Mouse (Mus musculus): ENCODE measurements around the gene Mief2. TPM values are rescaled to one million over a fixed set of nuclear protein-coding genes. Genes with fewer than 3 reads are reported as not detected.

Mief2 gene
- polyA plus RNA-seq, 1 experiment from 2014 or later, result 28.0 TPM

DNA sequence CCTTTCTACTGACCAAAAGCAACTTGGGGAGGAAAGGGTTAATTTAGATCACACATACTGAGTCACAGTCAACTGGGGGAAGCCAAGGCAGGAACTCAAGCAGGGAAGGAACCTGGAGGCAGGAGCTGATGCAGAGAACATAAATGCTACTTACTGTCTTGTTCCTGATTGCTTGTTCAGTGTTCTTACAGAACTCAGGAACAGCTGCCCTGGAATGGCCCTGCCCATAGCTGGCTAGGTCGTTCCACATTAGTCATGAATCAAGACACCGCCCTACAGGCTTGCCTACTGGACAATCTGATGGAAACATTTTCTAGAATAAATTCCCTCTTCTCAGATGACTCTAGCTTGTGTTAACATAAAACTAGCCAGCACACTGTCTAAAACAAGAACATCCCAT, 6.0 kb downstream of the Mief2 start:
- H3K9ac ChIP-seq, result no peak overlapping the region
- no peak overlapping the region for H3K4me3 ChIP-seq (replicated peaks; ENCODE audit: low read length)
- no peak overlapping the region for H3K27ac ChIP-seq
- WGBS, result 86% methylated on average over 2 of the region's 2 CpGs
- peaks cover 3% of the 10 kb centered on the region; the same call in 1 of the 2 replicates for H3K4me1 ChIP-seq (replicated peaks; ENCODE audit: control insufficient read depth, insufficient read depth, low read length)
- H3K27me3 ChIP-seq (ENCODE audit: control insufficient read depth, insufficient read depth, low read length), result no peaks in the 10 kb centered on the region
- no peak overlapping the region for H3K4me2 ChIP-seq (replicated peaks)
- peaks cover 45% of the 10 kb centered on the region for H3K36me3 ChIP-seq (replicated peaks; ENCODE audit: control insufficient read depth, insufficient read depth)
- no peaks in the 10 kb centered on the region for H3K9me3 ChIP-seq (ENCODE audit: control insufficient read depth, low read length)
- no peak for ATAC-seq (ENCODE audit: low FRiP score)
- no peak for DNase-seq (ENCODE audit: low spot score)

DNA sequence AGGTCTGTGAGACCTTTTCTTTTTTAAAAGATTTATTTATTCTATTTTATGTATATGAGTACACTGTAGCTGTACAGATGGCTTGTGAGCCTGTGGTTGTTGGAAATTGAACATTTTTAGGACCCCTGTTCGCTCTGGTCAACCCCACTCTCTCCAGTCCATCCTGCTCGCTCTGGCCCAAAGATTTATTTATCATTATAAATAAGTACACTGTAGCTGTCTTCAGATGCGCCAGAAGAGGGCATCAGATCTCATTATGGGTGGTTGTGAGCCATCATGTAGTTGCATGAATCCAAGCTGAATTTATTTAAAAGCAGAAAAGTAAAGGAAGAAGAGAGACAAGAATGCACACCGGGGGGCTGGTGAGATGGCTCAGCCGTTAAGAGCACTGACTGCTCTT, 7.0 kb downstream of the Mief2 start:
- Histone ChIP-seq H3K4me2 (replicated peaks) (no peak overlapping the region), H3K9ac (no peak overlapping the region), H3K9me3 (ENCODE audit: control insufficient read depth, low read length) (no peaks in the 10 kb centered on the region), H3K36me3 (replicated peaks; ENCODE audit: control insufficient read depth, insufficient read depth) (peaks cover 53% of the 10 kb centered on the region), H3K27ac (no peak overlapping the region), H3K4me1 (replicated peaks; ENCODE audit: control insufficient read depth, insufficient read depth, low read length) (no peaks in the 10 kb centered on the region), H3K27me3 (ENCODE audit: control insufficient read depth, insufficient read depth, low read length) (no peaks in the 10 kb centered on the region), H3K4me3 (replicated peaks; ENCODE audit: low read length) (no peak overlapping the region)
- DNase-seq (ENCODE audit: low spot score), result no peak
- WGBS, result 79% methylated on average over 5 of the region's 5 CpGs
- no peak for ATAC-seq (ENCODE audit: low FRiP score)

DNA sequence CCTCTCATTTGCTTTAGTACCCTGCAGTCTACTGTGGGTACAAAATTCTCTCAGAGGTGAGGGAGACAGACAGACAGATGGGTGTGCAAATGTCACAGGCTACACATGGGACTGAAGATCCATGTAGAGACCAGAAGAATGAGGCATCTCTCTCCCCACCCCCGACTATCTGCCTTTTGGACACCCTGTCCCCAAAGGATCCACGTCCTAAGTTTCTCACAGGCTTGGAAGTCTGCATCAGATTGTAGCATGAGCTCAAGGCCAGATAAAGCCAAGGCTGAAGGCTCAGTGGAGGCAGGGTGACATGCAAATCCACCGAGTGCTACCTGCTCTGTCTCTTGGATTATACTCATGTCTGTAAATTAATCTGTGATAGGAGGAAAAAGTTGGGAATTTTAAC, 8.3 kb downstream of the Mief2 start:
- Histone ChIP-seq H3K27ac (no peak overlapping the region), H3K4me3 (replicated peaks; ENCODE audit: low read length) (no peak overlapping the region), H3K36me3 (replicated peaks; ENCODE audit: control insufficient read depth, insufficient read depth) (peaks cover 58% of the 10 kb centered on the region), H3K4me1 (replicated peaks; ENCODE audit: control insufficient read depth, insufficient read depth, low read length) (no peaks in the 10 kb centered on the region), H3K4me2 (replicated peaks) (no peak overlapping the region), H3K9ac (no peak overlapping the region), H3K9me3 (ENCODE audit: control insufficient read depth, low read length) (no peaks in the 10 kb centered on the region), H3K27me3 (ENCODE audit: control insufficient read depth, insufficient read depth, low read length) (no peaks in the 10 kb centered on the region)
- WGBS, result 90% methylated on average over 3 of the region's 3 CpGs
- DNase-seq (ENCODE audit: low spot score) (no peak), ATAC-seq (ENCODE audit: low FRiP score) (no peak)

DNA sequence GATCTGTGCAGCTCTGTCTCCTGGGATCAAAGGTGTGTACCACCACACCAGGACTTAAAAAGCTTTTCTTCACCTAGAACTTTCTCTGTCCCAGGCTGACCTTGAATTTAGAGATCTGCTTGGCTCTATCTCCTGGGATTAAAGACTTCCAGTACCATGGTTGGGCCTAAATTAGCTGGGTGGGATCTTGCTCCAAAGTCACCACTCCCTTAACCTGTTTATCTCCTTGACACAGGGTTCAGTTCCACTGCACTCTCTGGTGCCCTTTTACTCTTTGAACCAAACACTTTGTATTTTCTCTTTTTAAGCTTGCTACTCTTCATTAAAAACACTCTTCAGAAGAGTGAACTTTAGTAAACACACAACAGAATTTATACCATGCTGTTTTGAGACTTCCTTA, 9.3 kb downstream of the Mief2 start:
- Histone ChIP-seq H3K4me3 (replicated peaks; ENCODE audit: low read length) (no peak overlapping the region), H3K36me3 (replicated peaks; ENCODE audit: control insufficient read depth, insufficient read depth) (peaks cover 57% of the 10 kb centered on the region), H3K27me3 (ENCODE audit: control insufficient read depth, insufficient read depth, low read length) (no peaks in the 10 kb centered on the region), H3K4me2 (replicated peaks) (no peak overlapping the region), H3K9me3 (ENCODE audit: control insufficient read depth, low read length) (no peaks in the 10 kb centered on the region), H3K4me1 (replicated peaks; ENCODE audit: control insufficient read depth, insufficient read depth, low read length) (no peaks in the 10 kb centered on the region), H3K9ac (no peak overlapping the region), H3K27ac (no peak overlapping the region)
- DNase-seq (ENCODE audit: low spot score) (no peak), ATAC-seq (ENCODE audit: low FRiP score) (no peak)

DNA sequence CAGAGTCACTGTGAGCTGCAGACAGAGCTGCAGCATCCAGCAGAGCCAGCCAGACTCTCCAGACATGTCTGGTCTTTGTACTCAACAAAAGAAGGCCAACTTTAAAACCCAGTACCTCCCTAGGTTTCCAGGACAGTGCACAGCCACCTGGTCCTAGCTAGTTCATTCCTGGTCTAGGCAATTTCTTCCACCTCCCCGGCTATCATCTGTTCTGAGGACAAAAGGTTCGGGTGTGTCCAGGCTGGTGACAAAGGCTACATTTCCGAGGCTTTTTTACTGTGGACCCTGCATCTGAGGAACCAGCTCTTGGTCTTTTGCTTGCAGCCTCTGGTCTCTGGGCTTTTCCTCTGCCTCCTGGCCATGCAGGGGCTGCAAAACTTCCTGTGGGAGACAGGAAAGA, 12.1 kb downstream of the Mief2 start:
- H3K4me1 ChIP-seq (replicated peaks; ENCODE audit: control insufficient read depth, insufficient read depth, low read length), result no peaks in the 10 kb centered on the region
- H3K9ac ChIP-seq, result no peak overlapping the region
- whole genome bisulfite sequencing, result 92% methylated on average over 3 of the region's 3 CpGs
- no peak for DNase-seq (ENCODE audit: low spot score)
- no peak overlapping the region for H3K27ac ChIP-seq
- H3K27me3 ChIP-seq (ENCODE audit: control insufficient read depth, insufficient read depth, low read length), result no peaks in the 10 kb centered on the region
- H3K4me3 ChIP-seq (replicated peaks; ENCODE audit: low read length), result no peak overlapping the region
- no peak overlapping the region for H3K4me2 ChIP-seq (replicated peaks)
- H3K36me3 ChIP-seq (replicated peaks; ENCODE audit: control insufficient read depth, insufficient read depth), result peaks cover 68% of the 10 kb centered on the region
- no peaks in the 10 kb centered on the region for H3K9me3 ChIP-seq (ENCODE audit: control insufficient read depth, low read length)
- ATAC-seq (ENCODE audit: low FRiP score), result no peak

DNA sequence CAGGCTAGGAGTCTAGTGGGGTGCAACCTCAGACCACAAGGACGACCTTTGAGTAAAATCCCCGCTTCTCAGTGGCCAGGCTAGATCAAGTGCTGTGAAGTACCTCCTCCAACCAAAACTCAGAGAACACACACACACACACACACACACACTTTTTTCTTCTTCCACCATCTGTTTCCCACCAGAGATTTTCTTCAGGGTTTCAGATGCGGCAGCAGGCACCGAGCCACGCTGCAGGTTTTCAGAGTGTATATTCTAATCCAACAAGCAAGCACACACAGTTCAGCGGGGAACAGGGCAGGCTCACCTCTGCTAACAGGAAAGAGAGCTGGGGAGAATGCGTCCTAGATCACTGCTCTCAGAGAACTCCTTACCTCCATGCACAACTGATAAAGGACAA, 27.4 kb downstream of the Mief2 start:
- no peak for ATAC-seq (ENCODE audit: low FRiP score)
- DNase-seq (ENCODE audit: low spot score), result no peak
- H3K4me1 ChIP-seq (replicated peaks; ENCODE audit: control insufficient read depth, insufficient read depth, low read length), result no peaks in the 10 kb centered on the region
- no peaks in the 10 kb centered on the region for H3K27me3 ChIP-seq (ENCODE audit: control insufficient read depth, insufficient read depth, low read length)
- no peaks in the 10 kb centered on the region for H3K9me3 ChIP-seq (ENCODE audit: control insufficient read depth, low read length)
- peaks cover 75% of the 10 kb centered on the region for H3K36me3 ChIP-seq (replicated peaks; ENCODE audit: control insufficient read depth, insufficient read depth)
- H3K4me3 ChIP-seq (replicated peaks; ENCODE audit: low read length), result no peak overlapping the region
- no peak overlapping the region for H3K9ac ChIP-seq
- no peak overlapping the region for H3K27ac ChIP-seq
- 98% methylated on average over 7 of the region's 7 CpGs for WGBS
- no peak overlapping the region for H3K4me2 ChIP-seq (replicated peaks)

DNA sequence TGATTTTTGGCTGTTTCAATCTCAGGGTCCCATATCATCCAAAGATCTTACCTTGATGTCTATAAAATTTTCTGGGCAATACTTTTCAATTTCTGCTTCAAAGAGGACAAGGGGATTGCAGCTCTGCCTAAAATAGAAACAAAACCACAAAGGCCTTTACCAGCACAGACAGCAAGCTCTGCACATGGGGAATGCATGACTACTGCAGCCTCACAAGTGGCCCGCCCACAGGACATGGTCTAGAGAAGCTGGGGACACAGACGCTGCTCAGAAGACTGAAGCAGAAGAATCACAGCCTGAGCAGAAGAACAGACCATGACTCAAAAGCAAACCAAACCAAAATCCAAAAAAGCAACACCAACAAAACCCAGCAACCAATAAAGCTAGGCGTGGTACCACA, 33.5 kb downstream of the Mief2 start:
- peaks cover 36% of the 10 kb centered on the region for H3K36me3 ChIP-seq (replicated peaks; ENCODE audit: control insufficient read depth, insufficient read depth)
- no peak overlapping the region for H3K9ac ChIP-seq
- WGBS, result 94% methylated on average over 3 of the region's 3 CpGs
- H3K4me3 ChIP-seq (replicated peaks; ENCODE audit: low read length), result no peak overlapping the region
- no peak overlapping the region for H3K27ac ChIP-seq
- ATAC-seq (ENCODE audit: low FRiP score) (no peak), DNase-seq (ENCODE audit: low spot score) (no peak)
- no peaks in the 10 kb centered on the region for H3K27me3 ChIP-seq (ENCODE audit: control insufficient read depth, insufficient read depth, low read length)
- H3K4me1 ChIP-seq (replicated peaks; ENCODE audit: control insufficient read depth, insufficient read depth, low read length), result no peaks in the 10 kb centered on the region
- no peak overlapping the region for H3K4me2 ChIP-seq (replicated peaks)
- no peaks in the 10 kb centered on the region for H3K9me3 ChIP-seq (ENCODE audit: control insufficient read depth, low read length)

DNA sequence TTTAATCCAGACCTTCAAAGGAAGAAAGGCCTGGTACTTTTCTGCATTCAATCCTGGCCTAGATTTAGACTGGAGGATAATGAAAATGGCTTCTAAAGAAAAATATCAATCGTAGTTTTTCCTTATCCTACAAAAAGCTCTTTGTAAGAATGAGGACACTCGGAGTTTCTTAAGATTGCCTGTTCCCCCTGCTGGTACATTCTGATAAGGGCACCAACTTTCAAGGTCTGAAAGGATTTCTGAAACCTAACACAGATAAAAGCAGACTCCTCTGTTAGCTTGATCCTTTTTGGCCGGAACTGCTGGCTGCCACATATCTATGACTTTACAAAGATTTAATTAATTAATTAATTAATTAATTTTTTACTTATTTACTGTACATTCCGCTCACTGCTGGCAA, 38.8 kb downstream of the Mief2 start:
- Histone ChIP-seq H3K27me3 (ENCODE audit: control insufficient read depth, insufficient read depth, low read length) (no peaks in the 10 kb centered on the region), H3K9me3 (ENCODE audit: control insufficient read depth, low read length) (no peaks in the 10 kb centered on the region), H3K4me3 (replicated peaks; ENCODE audit: low read length) (no peak overlapping the region), H3K9ac (no peak overlapping the region), H3K27ac (no peak overlapping the region), H3K4me1 (replicated peaks; ENCODE audit: control insufficient read depth, insufficient read depth, low read length) (no peaks in the 10 kb centered on the region), H3K4me2 (replicated peaks) (no peak overlapping the region), H3K36me3 (replicated peaks; ENCODE audit: control insufficient read depth, insufficient read depth) (peaks cover 4% of the 10 kb centered on the region)
- 89% methylated on average over 4 of the region's 4 CpGs for WGBS
- DNase-seq (ENCODE audit: low spot score) (no peak), ATAC-seq (ENCODE audit: low FRiP score) (no peak)

DNA sequence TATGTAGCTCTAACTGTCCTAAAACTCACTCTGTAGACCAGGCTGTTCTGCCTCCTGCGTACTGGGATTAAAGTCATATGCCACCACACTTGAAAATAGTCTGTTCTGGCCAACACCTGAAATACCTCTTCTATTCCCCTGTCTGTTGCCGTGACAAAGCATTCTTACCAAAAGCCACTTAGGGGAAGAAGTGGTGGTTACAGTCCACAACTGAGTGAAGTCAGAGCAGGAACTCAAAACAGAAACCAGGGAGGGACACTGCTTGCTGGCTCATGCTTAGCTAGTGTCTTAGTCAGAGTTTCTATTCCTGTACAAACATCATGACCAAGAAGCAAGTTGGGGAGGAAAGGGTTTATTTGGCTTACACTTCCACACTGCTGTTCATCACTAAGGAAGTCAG, 41.1 kb downstream of the Mief2 start:
- H3K4me3 ChIP-seq (replicated peaks; ENCODE audit: low read length), result no peak overlapping the region
- no peaks in the 10 kb centered on the region for H3K4me1 ChIP-seq (replicated peaks; ENCODE audit: control insufficient read depth, insufficient read depth, low read length)
- no peak overlapping the region for H3K4me2 ChIP-seq (replicated peaks)
- DNase-seq (ENCODE audit: low spot score), result no peak
- H3K9me3 ChIP-seq (ENCODE audit: control insufficient read depth, low read length), result no peaks in the 10 kb centered on the region
- no peak overlapping the region for H3K27ac ChIP-seq
- no peak for ATAC-seq (ENCODE audit: low FRiP score)
- no peaks in the 10 kb centered on the region for H3K27me3 ChIP-seq (ENCODE audit: control insufficient read depth, insufficient read depth, low read length)
- H3K36me3 ChIP-seq (replicated peaks; ENCODE audit: control insufficient read depth, insufficient read depth), result no peaks in the 10 kb centered on the region
- H3K9ac ChIP-seq, result no peak overlapping the region
- 94% methylated on average over 2 of the region's 2 CpGs for WGBS

DNA sequence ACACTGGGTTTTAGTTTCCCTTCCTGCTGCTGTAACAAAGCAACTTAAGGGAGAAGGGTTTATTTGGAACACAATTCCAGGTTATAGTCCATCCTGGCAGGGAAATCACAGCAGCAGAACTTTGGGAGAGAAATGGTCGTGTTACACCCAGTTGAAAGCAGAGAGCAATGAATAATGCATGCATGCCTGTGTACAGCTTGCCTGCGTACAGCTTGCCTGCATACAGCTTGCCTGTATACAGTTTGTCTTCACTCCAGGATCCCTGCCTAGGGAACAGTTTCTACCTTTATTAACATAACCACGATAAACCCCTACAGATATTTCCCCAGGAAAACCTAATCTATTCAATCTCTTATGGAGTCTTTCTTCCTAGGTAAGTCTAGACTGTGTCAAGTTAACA, 42.6 kb downstream of the Mief2 start:
- no peak overlapping the region for H3K4me2 ChIP-seq (replicated peaks)
- no peaks in the 10 kb centered on the region for H3K9me3 ChIP-seq (ENCODE audit: control insufficient read depth, low read length)
- no peak overlapping the region for H3K9ac ChIP-seq
- H3K27me3 ChIP-seq (ENCODE audit: control insufficient read depth, insufficient read depth, low read length), result no peaks in the 10 kb centered on the region
- WGBS, result 78% methylated on average over 3 of the region's 3 CpGs
- H3K4me3 ChIP-seq (replicated peaks; ENCODE audit: low read length), result no peak overlapping the region
- H3K27ac ChIP-seq, result no peak overlapping the region
- H3K36me3 ChIP-seq (replicated peaks; ENCODE audit: control insufficient read depth, insufficient read depth), result no peaks in the 10 kb centered on the region
- ATAC-seq (ENCODE audit: low FRiP score), result no peak
- H3K4me1 ChIP-seq (replicated peaks; ENCODE audit: control insufficient read depth, insufficient read depth, low read length), result peaks cover 10% of the 10 kb centered on the region
- DNase-seq (ENCODE audit: low spot score), result no peak

All from hindbrain, embryonic 14.5 days (tissue).